In genomic region chr10:21093301-21093700, GRCm38 (mm10) we compare ENCODE assay signal across 27 mouse cellular contexts.
DNase-seq lines count a peak whose midpoint lies in the region; ATAC-seq and TF ChIP-seq lines count a peak whose summit lies in the region.
"Had no signal": no experiment of that assay in that cellular context is flagged by ENCODE, and none has a peak within 500 bp of the region (broad histone marks: within the 10 kb centered on the region; RNA-seq: fewer than 3 reads in every experiment).

No protein-coding gene starts in this region.

- no peak for TF ChIP-seq CTCF in thymus, adult 2 months (IDR thresholded peaks at IDR 0.05; ENCODE audit: borderline replicate concordance, control insufficient read depth, extremely low read depth, insufficient read depth, low read length, poor library complexity)
- no peak for TF ChIP-seq CTCF in intestine, postnatal 0 days (IDR thresholded peaks at IDR 0.05; ENCODE audit: low read depth)

- intact Hi-C loops in heart, postnatal 14 days (cut with DNase I), result no loop called here

- no peaks in the 10 kb centered on the region for H3K27me3 ChIP-seq in heart, embryonic 16.5 days (ENCODE audit: control insufficient read depth, insufficient read depth, low read length)
- no peaks in the 10 kb centered on the region for H3K27me3 ChIP-seq in thymus, adult 2 months (ENCODE audit: control insufficient read depth, insufficient read depth, low read length)
- H3K27me3 ChIP-seq in intestine, postnatal 0 days (replicated peaks; ENCODE audit: control insufficient read depth, insufficient read depth, low read length), result no peaks in the 10 kb centered on the region
- H3K27me3 ChIP-seq: CH12.LX; limb, embryonic 12.5 days had no signal

- no peak for TF ChIP-seq POLR2A in thymus, adult 2 months (IDR thresholded peaks at IDR 0.05; ENCODE audit: control insufficient read depth, extremely low read depth, insufficient read depth, low read length, poor library complexity)

- H3K36me3 ChIP-seq in heart, embryonic 16.5 days (ENCODE audit: control insufficient read depth, insufficient read depth), result no peaks in the 10 kb centered on the region
- H3K36me3 ChIP-seq in thymus, adult 2 months (ENCODE audit: control insufficient read depth, insufficient read depth, low read length), result no peaks in the 10 kb centered on the region
- no peaks in the 10 kb centered on the region for H3K36me3 ChIP-seq in intestine, postnatal 0 days (ENCODE audit: control insufficient read depth, insufficient read depth)
- H3K36me3 ChIP-seq: forebrain, embryonic 12.5 days; limb, embryonic 12.5 days; midbrain, embryonic 12.5 days; neural tube, embryonic 12.5 days had no signal

- H3K4me1 ChIP-seq in heart, embryonic 16.5 days (ENCODE audit: control insufficient read depth, insufficient read depth, low read length), result no peaks in the 10 kb centered on the region
- H3K4me1 ChIP-seq in thymus, adult 2 months (replicated peaks; ENCODE audit: control insufficient read depth, insufficient read depth, low read length), result peaks cover 57% of the 10 kb centered on the region
- H3K4me1 ChIP-seq in intestine, postnatal 0 days (replicated peaks; ENCODE audit: control insufficient read depth, insufficient read depth, low read length), result peaks cover 5% of the 10 kb centered on the region; the same call in 1 of the 2 replicates

- no peak for DNase-seq in heart, postnatal 14 days
- no peak for DNase-seq in thymus, adult 2 months
- DNase-seq in thymus, postnatal 14 days, result no peak
- DNase-seq in right cerebral cortex, postnatal 4 days, result no peak
- DNase-seq in urinary bladder, postnatal 10 days (ENCODE audit: low spot score), result no peak
- DNase-seq: adrenal gland, adult 2 months; adrenal gland, postnatal 36 days; cerebellum, adult 2 months; cerebellum, postnatal 14 days; forebrain, postnatal 0 days; heart, adult 2 months; heart, postnatal 4 days; kidney, postnatal 14 days; lung, postnatal 4 days; right cerebral cortex, adult 18-20 months had no signal

- H3K4me2 ChIP-seq in heart, embryonic 16.5 days (ENCODE audit: low read depth, low read length), result no peak overlapping the region
- H3K4me2 ChIP-seq in intestine, postnatal 0 days (replicated peaks; ENCODE audit: low read depth), result no peak overlapping the region
- H3K4me2 ChIP-seq: forebrain, embryonic 12.5 days; hindbrain, embryonic 14.5 days; midbrain, embryonic 12.5 days; neural tube, embryonic 12.5 days had no signal

- 81% methylated on average over 5 of the region's 5 CpGs for WGBS in heart, embryonic 16.5 days
- WGBS in thymus, adult 2 months, result 36% methylated on average over 5 of the region's 5 CpGs
- WGBS in intestine, postnatal 0 days, result 85% methylated on average over 5 of the region's 5 CpGs

- 0 out of 2 replicates have a peak, but pooled peaks cover 3% of the 10 kb centered on the region for H3K9me3 ChIP-seq in heart, embryonic 16.5 days (replicated peaks; ENCODE audit: control insufficient read depth, low read length)
- H3K9me3 ChIP-seq in intestine, postnatal 0 days (ENCODE audit: control insufficient read depth), result 0 out of 2 replicates have a peak, but pooled peaks cover 4% of the 10 kb centered on the region
- H3K9me3 ChIP-seq: limb, embryonic 12.5 days; midbrain, embryonic 12.5 days; neural tube, embryonic 12.5 days had no signal

- ATAC-seq in heart, embryonic 16.5 days (replicated peaks; ENCODE audit: extremely low read depth, insufficient read depth, low FRiP score), result 0 out of 2 replicates have a peak, but pooled peaks have one; percentile 10
- ATAC-seq in intestine, postnatal 0 days, result peak; percentile 19; the same call in 1 of the 2 replicates
- ATAC-seq: activated CD4-positive, CD25-positive, alpha-beta regulatory T cell, adult 4 months; forebrain, postnatal 0 days; lung, postnatal 0 days had no signal

- no peak overlapping the region for H3K4me3 ChIP-seq in heart, embryonic 16.5 days (ENCODE audit: low read length)
- no peak overlapping the region for H3K4me3 ChIP-seq in thymus, adult 2 months (ENCODE audit: control insufficient read depth, insufficient read depth, low read length)
- H3K4me3 ChIP-seq in intestine, postnatal 0 days (ENCODE audit: low read depth, low read length), result no peak overlapping the region
- H3K4me3 ChIP-seq: forebrain, embryonic 12.5 days; heart, adult 2 months; limb, embryonic 12.5 days; megakaryocyte, embryonic 14.5 days; midbrain, embryonic 12.5 days; myocyte; neural tube, embryonic 12.5 days had no signal

- no peak overlapping the region for H3K9ac ChIP-seq in heart, embryonic 16.5 days (ENCODE audit: low read length)
- no peak overlapping the region for H3K9ac ChIP-seq in intestine, postnatal 0 days (ENCODE audit: low read depth, low read length)
- H3K9ac ChIP-seq: forebrain, embryonic 12.5 days; forebrain, postnatal 0 days; hindbrain, embryonic 14.5 days; limb, embryonic 12.5 days; midbrain, embryonic 12.5 days; neural tube, embryonic 12.5 days had no signal

- H3K27ac ChIP-seq in heart, embryonic 16.5 days (ENCODE audit: low read length), result 0 out of 2 replicates have a peak overlapping the region, but pooled peaks have one; percentile 7
- H3K27ac ChIP-seq in thymus, adult 2 months (ENCODE audit: control insufficient read depth, insufficient read depth, low read length), result peak overlapping the region; percentile 98
- H3K27ac ChIP-seq in intestine, postnatal 0 days (ENCODE audit: low read depth, low read length), result no peak overlapping the region
- H3K27ac ChIP-seq: forebrain, embryonic 12.5 days; heart, adult 2 months; hindbrain, embryonic 14.5 days; limb, embryonic 12.5 days; midbrain, embryonic 12.5 days; neural tube, embryonic 12.5 days had no signal
